Mouse (Mus musculus) left cerebral cortex, adult 2 months (tissue): ENCODE measurements at regions not wholly inside any gene's neighbourhood (a gene's known extent, or its start where the extent isn't known, plus 50 kb on each side); places are given as distances from the start of the nearest gene placed in this dataset.

Experiments
- DNase-seq, 2 experiments: peaks; one replicate each; pipeline ENCODE4 v3.0.0; 2021 to 2022; ENCODE audit warnings: low spot score in 2 of 2, mixed read lengths in 1 of 2; ENCODE audit errors: extremely low spot score in 1 of 2
- H3K27ac ChIP-seq: fragments of 200-600 bp; 2 replicates; pipeline ENCODE4 v1.8.1; 2022
- H3K4me3 ChIP-seq: fragments of 200-600 bp; 2 replicates; pipeline ENCODE4 v1.8.1; 2022
- CTCF ChIP-seq: fragments of 200-600 bp; IDR thresholded peaks from 2 replicates; pipeline ENCODE4 v1.8.1; 2022; ENCODE audit warnings: antibody characterized with exemption, mild to moderate bottlenecking, moderate library complexity
- intact Hi-C: fragments of 180-260 bp; cut with DNase I; formaldehyde crosslinking; loops from one replicate; pipeline ENCODE4 v1.15.1; 2025

- DNase-seq, result no peak
- intact Hi-C loops, result no loop called here
- Histone ChIP-seq H3K4me3 (no peak overlapping the region), H3K27ac (no peak overlapping the region)
- no peak for TF ChIP-seq CTCF
These were observed 74.9 kb upstream of the Ctbp2 start for GRCm38 (mm10) chr7:133199046-133199445.

- intact Hi-C loops, result no loop called here
- Histone ChIP-seq H3K4me3 (no peak overlapping the region), H3K27ac (no peak overlapping the region)
- no peak for DNase-seq
- TF ChIP-seq CTCF, result no peak
These were observed 65.8 kb upstream of the Ctbp2 start for GRCm38 (mm10) chr7:133189880-133190462.

- intact Hi-C loops, result no loop called here
- Histone ChIP-seq H3K4me3 (no peak overlapping the region), H3K27ac (no peak overlapping the region)
- TF ChIP-seq CTCF, result peak; percentile 61
- DNase-seq, result peak; percentile 13 to 18
These were observed 61.9 kb upstream of the Ctbp2 start for GRCm38 (mm10) chr7:133185931-133186601.

GRCm38 (mm10) chr7:133184905-133185594, 60.9 kb upstream of the Ctbp2 start:
- TF ChIP-seq CTCF, result no peak
- Histone ChIP-seq H3K4me3 (no peak overlapping the region), H3K27ac (no peak overlapping the region)
- intact Hi-C loops, result no loop called here
- DNase-seq, result no peak

- H3K27ac ChIP-seq, result no peak overlapping the region
- no peak overlapping the region for H3K4me3 ChIP-seq
- intact Hi-C loops, result no loop called here
- TF ChIP-seq CTCF, result no peak; the same call in 1 of the 2 replicates
- no peak for DNase-seq
These were observed 57.2 kb upstream of the Ctbp2 start for GRCm38 (mm10) chr7:133181388-133181787.

GRCm38 (mm10) chr7:133177179-133177575, 53.0 kb upstream of the Ctbp2 start:
- no peak for DNase-seq
- no peak overlapping the region for H3K4me3 ChIP-seq
- TF ChIP-seq CTCF, result no peak
- H3K27ac ChIP-seq, result no peak overlapping the region
- intact Hi-C loops, result no loop called here

GRCm38 (mm10) chr7:133176256-133177178, 52.4 kb upstream of the Ctbp2 start:
- Histone ChIP-seq H3K27ac (no peak overlapping the region), H3K4me3 (no peak overlapping the region)
- DNase-seq, result no peak
- intact Hi-C loops, result no loop called here
- no peak for TF ChIP-seq CTCF
